Mouse (Mus musculus) macrophage (primary cell): Measurements from ENCODE around the gene Gk5. TPM values are rescaled to one million over a fixed set of nuclear protein-coding genes. Genes with fewer than 3 reads are reported as not detected.

ENCODE experiments used
- H3K27ac ChIP-seq: fragments of 350-480 bp; formaldehyde crosslinking; 2 replicates; pipeline ENCODE4 v1.9.0; 2021
- H3K36me3 ChIP-seq: fragments of 350-480 bp; formaldehyde crosslinking; 2 replicates; pipeline ENCODE4 v1.9.0; 2021; ENCODE audit errors: inconsistent target
- H3K4me3 ChIP-seq: fragments of 350-480 bp; formaldehyde crosslinking; 2 replicates; pipeline ENCODE4 v1.9.0; 2021; ENCODE audit errors: inconsistent target
- H3K79me2 ChIP-seq: fragments of 350-480 bp; formaldehyde crosslinking; 2 replicates; pipeline ENCODE4 v1.9.0; 2021; ENCODE audit errors: inconsistent target
- WGBS: methylation state at CpG from one replicate; pipeline ENCODE4 v1.1.7; 2026; ENCODE audit warnings: inconsistent platforms; ENCODE audit not compliant: missing documents; 5-methylcytosine and 5-hydroxymethylcytosine counted together
- polyA plus RNA-seq: library from polyadenylated mRNA; stranded (reverse); fragments of 250-400 nt; gene quantifications from 3 replicates; pipeline ENCODE4 v1.2.4, GENCODE M21; 2018; ENCODE audit warnings: inconsistent platforms

Gk5 gene
- polyA plus RNA-seq, 1 experiment from 2014 or later, result 0.59 TPM

DNA sequence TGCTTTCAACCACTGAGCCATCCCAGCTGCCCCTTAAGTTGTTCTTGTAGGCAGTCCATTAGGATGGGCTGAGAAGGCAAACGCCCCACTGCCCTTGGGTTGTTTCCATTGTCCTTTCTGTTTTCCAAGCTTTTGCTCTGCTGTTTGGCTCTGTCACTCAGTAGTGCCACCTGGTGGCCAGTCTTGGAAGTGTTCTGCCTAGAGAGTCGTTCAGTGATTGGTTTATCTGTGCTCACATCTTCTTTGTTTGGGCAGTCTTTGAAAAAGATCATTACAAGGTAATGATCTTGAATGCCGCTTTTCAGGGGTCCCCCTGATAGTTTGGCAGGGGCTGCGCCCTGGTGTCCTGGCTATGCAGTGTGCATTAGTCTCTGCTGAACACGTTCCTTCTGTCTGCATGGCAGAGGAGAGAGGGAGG is 48.0 kb downstream of the Gk5 start:
- Histone ChIP-seq H3K79me2 (no peaks in the 10 kb centered on the region), H3K4me3 (no peak overlapping the region), H3K36me3 (no peaks in the 10 kb centered on the region), H3K27ac (no peak overlapping the region)
- WGBS, result 54% methylated on average over 5 of the region's 5 CpGs

GRCm38 (mm10) chr9:96170600-96170999 is 51.4 kb downstream of the Gk5 start:
- Histone ChIP-seq H3K79me2 (no peaks in the 10 kb centered on the region), H3K36me3 (no peaks in the 10 kb centered on the region), H3K27ac (no peak overlapping the region), H3K4me3 (no peak overlapping the region)
- 33% methylated on average over 3 of the region's 3 CpGs for WGBS

DNA sequence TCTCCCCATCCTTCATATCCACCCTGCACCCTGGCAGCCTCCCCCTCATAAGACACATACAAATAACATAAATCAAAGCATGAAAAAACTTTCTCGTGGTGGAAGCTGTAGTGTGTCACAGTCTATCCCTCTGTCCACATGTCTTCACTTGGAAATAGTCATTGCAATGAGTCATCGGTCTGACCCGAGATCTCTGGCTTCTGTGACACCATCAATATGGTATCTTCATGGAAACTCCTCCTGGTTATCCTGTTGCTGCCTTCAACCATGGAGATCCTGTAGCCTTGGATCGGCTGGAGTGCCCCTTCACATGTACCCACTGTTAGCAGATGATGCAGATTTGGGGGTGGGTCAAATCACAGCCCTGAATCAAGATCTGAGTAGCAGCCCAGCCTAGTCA is 65.7 kb downstream of the Gk5 start:
- Histone ChIP-seq H3K36me3 (no peaks in the 10 kb centered on the region), H3K79me2 (no peaks in the 10 kb centered on the region), H3K4me3 (no peak overlapping the region), H3K27ac (no peak overlapping the region)
- WGBS, result 82% methylated on average over 4 of the region's 4 CpGs

GRCm38 (mm10) chr9:96186701-96187100 is 67.5 kb downstream of the Gk5 start:
- H3K36me3 ChIP-seq, result no peaks in the 10 kb centered on the region
- H3K4me3 ChIP-seq, result no peak overlapping the region
- no peak overlapping the region for H3K27ac ChIP-seq
- H3K79me2 ChIP-seq, result no peaks in the 10 kb centered on the region
- WGBS, result 82% methylated on average over 6 of the region's 7 CpGs

DNA sequence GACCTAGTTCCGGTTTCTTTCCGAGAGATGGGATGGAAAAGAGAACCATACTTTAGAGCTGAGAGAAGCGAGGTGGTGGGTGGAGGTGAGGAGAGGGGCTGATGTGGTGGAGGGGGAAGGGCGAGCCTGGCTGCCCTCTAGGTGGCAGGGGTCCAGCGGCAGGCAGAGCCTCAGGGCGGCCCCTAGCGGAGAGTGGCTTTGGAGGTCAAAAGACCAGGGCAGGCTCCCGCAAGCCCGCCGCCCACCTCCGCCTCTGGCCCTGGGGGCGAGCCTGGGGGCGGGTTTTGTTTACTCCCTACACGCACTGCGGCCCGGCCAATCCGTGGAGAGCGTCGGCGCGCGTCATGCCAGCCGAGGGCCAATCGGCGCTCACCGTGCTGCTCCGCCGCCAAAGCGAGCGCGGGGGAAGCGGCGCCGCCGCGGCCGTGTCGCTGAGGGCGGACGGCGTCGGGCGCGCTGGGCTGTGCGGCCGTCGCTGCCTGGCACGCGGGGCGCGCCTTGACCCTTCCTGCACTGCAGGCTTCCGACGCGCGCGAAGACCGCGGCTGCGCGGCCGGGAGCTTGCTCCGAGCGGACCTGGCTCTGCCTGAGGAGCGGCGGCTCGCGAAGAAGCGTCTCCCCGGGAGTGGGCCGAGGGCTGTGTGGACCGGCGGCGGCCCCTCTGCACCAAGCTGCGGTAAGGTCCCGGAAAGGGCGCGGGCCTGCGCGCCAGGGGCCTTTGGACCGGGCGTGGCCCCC is 76.9 kb downstream of the Gk5 start, which contains the start of gene Tfdp2:
Tfdp2 (plus strand) TSS at position 391 of the 738 bp plus-strand sequence.
- H3K79me2 ChIP-seq, result no peaks in the 10 kb centered on the region
- no peak within 1 kb of the TSS for H3K27ac ChIP-seq
- H3K36me3 ChIP-seq, result no peaks in the 10 kb centered on the region
- WGBS, result under 1% methylated on average over 59 of the region's 81 CpGs
- peak within 1 kb of the TSS; percentile 43 for H3K4me3 ChIP-seq

GRCm38 (mm10) chr9:96196636-96197181 is 77.5 kb downstream of the Gk5 start:
- 2% methylated on average over 20 of the region's 20 CpGs for WGBS
- no peaks in the 10 kb centered on the region for H3K79me2 ChIP-seq
- peak overlapping the region; percentile 43 for H3K4me3 ChIP-seq
- no peaks in the 10 kb centered on the region for H3K36me3 ChIP-seq
- H3K27ac ChIP-seq, result no peak overlapping the region

- no peaks in the 10 kb centered on the region for H3K36me3 ChIP-seq
- H3K27ac ChIP-seq, result no peak overlapping the region
- H3K4me3 ChIP-seq, result no peak overlapping the region
- WGBS, result 93% methylated on average over 9 of the region's 9 CpGs
- no peaks in the 10 kb centered on the region for H3K79me2 ChIP-seq
These were observed 78.6 kb downstream of the Gk5 start for GRCm38 (mm10) chr9:96197806-96198205.

DNA sequence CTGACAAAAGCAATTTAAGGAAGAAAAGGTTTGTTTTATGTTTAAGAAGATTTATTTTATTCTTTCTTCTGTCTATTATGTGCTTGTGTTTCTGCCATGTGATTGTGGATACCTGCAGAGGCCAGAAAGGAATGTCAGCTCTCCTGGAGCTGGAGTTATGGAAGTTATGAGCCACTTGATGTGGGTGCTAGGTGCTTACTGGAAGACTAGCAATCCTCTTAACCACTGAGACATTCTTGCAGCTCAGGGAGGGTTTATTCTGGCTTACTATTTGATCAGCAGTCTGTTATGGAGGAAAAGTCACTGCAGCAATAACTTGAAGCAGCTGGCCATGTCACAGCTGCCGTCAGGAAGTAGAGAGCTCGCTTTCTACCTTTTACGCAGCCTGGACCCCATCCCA is 84.5 kb downstream of the Gk5 start:
- no peaks in the 10 kb centered on the region for H3K79me2 ChIP-seq
- no peak overlapping the region for H3K27ac ChIP-seq
- 95% methylated on average over 3 of the region's 3 CpGs for WGBS
- H3K4me3 ChIP-seq, result no peak overlapping the region
- H3K36me3 ChIP-seq, result no peaks in the 10 kb centered on the region

DNA sequence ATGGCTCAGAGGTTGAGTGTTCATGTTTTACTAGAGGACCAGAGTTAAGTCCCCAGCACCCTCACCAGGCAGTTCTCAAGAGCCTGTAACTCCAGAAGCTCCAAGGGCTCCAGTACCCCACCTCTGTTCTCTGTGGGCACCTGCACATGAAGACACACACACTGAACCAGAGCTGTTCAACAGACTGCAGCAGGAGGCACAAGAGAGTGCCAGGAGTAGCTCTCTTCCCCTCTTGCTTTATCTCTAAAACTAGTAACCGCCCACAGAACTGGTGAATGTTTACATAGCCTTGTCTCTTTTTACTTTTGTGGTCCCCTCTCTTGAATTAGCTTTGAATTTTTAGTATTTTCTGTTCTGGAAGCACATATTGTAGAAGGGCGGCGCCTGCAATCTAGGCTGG is 88.3 kb downstream of the Gk5 start:
- no peak overlapping the region for H3K4me3 ChIP-seq
- no peaks in the 10 kb centered on the region for H3K79me2 ChIP-seq
- no peaks in the 10 kb centered on the region for H3K36me3 ChIP-seq
- no peak overlapping the region for H3K27ac ChIP-seq
- 100% methylated on average over 3 of the region's 3 CpGs for WGBS

DNA sequence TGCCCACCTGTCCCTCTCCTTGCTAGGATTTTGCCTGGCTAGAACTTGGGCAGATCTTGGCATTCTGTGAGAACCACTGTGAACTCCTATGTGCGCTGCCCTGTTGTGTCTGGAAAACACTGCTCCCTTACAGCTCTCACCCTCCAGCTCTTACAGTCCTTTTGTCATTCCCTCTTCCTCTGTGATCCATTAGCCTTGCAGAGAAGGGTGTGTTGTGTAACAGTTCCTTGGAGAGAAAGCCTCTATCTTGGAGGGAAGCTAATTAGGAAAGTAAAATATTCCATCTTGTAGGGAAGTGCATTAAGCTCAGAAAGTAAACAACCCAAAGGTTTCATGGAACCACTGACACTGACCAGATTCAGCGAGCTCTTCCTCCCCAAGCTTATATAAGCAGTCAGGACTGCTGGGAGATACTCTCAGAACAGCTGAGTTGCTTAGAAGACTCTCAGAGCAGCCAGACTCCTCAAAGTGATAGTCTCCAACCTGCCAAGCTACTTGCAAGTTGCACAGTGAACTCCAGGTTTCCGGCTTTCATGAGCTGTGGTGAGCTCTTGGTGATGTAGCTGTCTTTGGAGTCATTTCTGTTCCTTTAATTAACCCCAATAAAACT is 94.0 kb downstream of the Gk5 start:
- Histone ChIP-seq H3K4me3 (no peak overlapping the region), H3K36me3 (no peaks in the 10 kb centered on the region), H3K27ac (no peak overlapping the region), H3K79me2 (no peaks in the 10 kb centered on the region)
- 96% methylated on average over 3 of the region's 3 CpGs for WGBS

DNA sequence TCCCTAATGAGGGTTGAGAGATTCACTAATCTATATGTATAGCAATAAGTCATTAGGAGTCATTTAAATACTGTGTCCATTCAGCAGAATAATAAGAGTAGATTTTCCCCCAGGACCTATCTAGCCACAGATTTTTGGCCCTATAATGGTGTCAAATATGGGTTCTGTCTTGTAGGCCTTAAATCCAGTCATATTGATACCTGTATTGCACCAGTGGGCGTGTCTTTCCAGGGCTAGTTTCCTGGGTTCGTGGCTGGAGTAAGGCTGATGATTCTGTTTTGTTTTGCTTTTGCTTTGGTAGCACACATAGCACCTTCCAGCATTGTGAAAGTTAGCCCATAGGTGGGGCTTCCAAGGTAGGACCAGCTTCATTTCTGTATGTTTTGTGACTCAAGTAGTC is 95.0 kb downstream of the Gk5 start:
- 100% methylated on average over 2 of the region's 2 CpGs for WGBS
- no peaks in the 10 kb centered on the region for H3K79me2 ChIP-seq
- no peaks in the 10 kb centered on the region for H3K36me3 ChIP-seq
- H3K27ac ChIP-seq, result no peak overlapping the region
- H3K4me3 ChIP-seq, result no peak overlapping the region

- H3K27ac ChIP-seq, result no peak overlapping the region
These were observed 98.1 kb downstream of the Gk5 start for GRCm38 (mm10) chr9:96217299-96217698.

DNA sequence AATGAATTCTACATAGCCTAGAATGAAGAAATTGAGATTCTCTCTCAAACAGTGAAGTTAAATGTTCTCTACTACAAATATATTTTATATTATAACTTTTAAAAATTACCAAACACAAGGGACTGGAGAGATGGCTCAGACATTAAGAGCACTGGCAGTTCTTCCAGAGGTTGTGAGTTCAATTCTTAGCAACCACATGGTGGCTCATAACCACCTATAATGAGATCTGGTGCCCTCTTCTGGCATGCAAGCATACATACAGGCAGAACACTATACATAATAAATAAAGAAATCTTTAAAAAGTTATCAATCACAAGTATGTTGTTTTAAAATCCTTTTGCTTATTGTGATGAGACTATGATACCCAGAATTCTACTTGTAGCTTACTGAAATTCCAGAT is 98.6 kb downstream of the Gk5 start:
- H3K79me2 ChIP-seq, result no peaks in the 10 kb centered on the region
- no peak overlapping the region for H3K4me3 ChIP-seq
- H3K36me3 ChIP-seq, result no peaks in the 10 kb centered on the region
- H3K27ac ChIP-seq, result no peak overlapping the region

More at GRCm38 (mm10) chr9:96217299-96217698, 98.1 kb downstream of the Gk5 start:
- H3K36me3 ChIP-seq, result no peaks in the 10 kb centered on the region
- WGBS, result 88% methylated on average over 1 of the region's 1 CpGs
- no peaks in the 10 kb centered on the region for H3K79me2 ChIP-seq
- no peak overlapping the region for H3K4me3 ChIP-seq

DNA sequence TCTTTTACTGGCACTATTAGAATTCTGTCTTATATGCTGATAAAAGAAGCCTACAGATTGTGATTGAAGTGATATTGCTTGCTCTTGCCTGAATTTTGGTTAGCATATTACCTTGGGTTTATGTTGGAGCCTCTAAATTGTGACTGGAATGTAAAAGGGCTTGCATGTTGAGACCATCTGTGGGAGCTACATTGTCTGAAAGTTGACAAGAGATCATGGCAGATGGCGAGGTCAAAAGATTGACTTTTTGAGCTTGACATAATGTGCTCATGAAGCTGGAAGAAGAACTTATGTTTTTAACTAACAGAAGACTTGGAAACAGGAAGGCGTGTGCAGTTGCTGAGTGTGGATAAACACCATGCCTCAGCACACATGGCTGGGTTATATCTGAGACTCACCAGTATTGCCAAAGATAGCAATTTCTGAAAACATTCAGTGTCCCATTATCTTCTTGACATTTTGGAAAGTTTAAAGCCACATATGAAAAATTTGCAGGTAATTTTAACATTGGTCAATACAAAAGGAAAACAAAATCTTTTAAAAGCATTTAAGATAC is 100.0 kb downstream of the Gk5 start:
- no peak overlapping the region for H3K27ac ChIP-seq
- WGBS, result 100% methylated on average over 2 of the region's 2 CpGs

DNA sequence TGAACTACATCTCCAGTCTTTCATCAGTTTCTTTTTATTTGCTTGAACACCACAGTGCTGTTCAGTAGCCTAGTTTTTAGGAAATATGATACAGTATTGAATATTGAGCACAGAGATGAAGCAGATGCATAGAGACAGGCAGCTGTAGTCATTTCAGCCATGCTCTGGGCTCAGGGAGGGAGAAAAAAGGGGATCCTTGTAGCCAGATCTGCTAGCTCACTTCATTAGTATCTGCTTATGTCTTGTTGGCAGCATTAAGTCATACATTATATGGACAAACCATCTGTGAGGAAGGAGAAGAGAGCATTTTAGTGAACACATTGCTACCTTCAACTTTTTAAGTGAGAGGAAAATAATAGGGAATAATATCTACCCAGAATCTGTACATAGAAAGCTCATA is 101.3 kb downstream of the Gk5 start:
- no peaks in the 10 kb centered on the region for H3K36me3 ChIP-seq
- no peak overlapping the region for H3K27ac ChIP-seq
- no peaks in the 10 kb centered on the region for H3K79me2 ChIP-seq
- H3K4me3 ChIP-seq, result no peak overlapping the region

More for the DNA sequence above, 100.0 kb downstream of the Gk5 start:
- H3K4me3 ChIP-seq, result no peak overlapping the region
- H3K36me3 ChIP-seq, result no peaks in the 10 kb centered on the region
- H3K79me2 ChIP-seq, result no peaks in the 10 kb centered on the region
